Mouse (Mus musculus) adrenal gland, postnatal 0 days (tissue): Measurements from ENCODE around the gene Itpr3. TPM values are rescaled to one million over a fixed set of nuclear protein-coding genes. Genes with fewer than 3 reads are reported as not detected.

Experiments
- microRNA-seq: library from miRNA; unstranded; fragments of <30 nt; microRNA quantifications from one replicate; pipeline ENCODE4, GENCODE M21; 2016; ENCODE audit warnings: borderline replicate concordance; ENCODE audit not compliant: insufficient number of aligned reads
- polyA plus RNA-seq: library from polyadenylated mRNA; unstranded; fragments of >200 nt; fragmentation: Nextera tagmentation; extraction: Ambion mirVana; gene quantifications from 2 replicates; pipeline ENCODE4 v1.2.1, GENCODE M21; 2015

The Itpr3 gene
- polyA plus RNA-seq, result 2.3 and 2.6 TPM in 2 replicates

GRCm38 (mm10) chr17:27056812-27057516 lies at the start of gene Itpr3:
Gene Itpr3, plus strand, starts transcription at chr17:27057304.

GRCm38 (mm10) chr17:27028909-27029308 lies 28.2 kb upstream of the Itpr3 start, which contains the start of gene Bak1:
Gene Bak1, minus strand, starts transcription at chr17:27029009.

GRCm38 (mm10) chr17:27133551-27134141 lies 76.5 kb downstream of the Itpr3 start, which contains the start of gene Uqcc2:
Gene Uqcc2, minus strand, starts transcription at chr17:27133916.

GRCm38 (mm10) chr17:27167545-27167944 lies 110.4 kb downstream of the Itpr3 start, which contains the start of gene Ip6k3:
Gene Ip6k3, minus strand, starts transcription at chr17:27167795.

Small RNAs within 50 kb of the gene (microRNA-seq; reads per million reads assigned to microRNA genes)
- not detected for gene Mir7677

Other genes with a start within 250 kb of the Itpr3 start
- gene Nkx2-5, start 212.3 kb upstream of the Itpr3 start, polyA plus RNA-seq, result not detected in 2 replicates
- 1.5 and 2.2 TPM in 2 replicates for gene Kifc5b, start 140.2 kb upstream of the Itpr3 start, polyA plus RNA-seq
- 15.3 and 21.3 TPM in 2 replicates for gene Phf1, start 124.3 kb upstream of the Itpr3 start, polyA plus RNA-seq
- 159 and 209 TPM in 2 replicates for gene Cuta, start 117.7 kb upstream of the Itpr3 start, polyA plus RNA-seq
- 0.65 and 0.99 TPM in 2 replicates for gene Syngap1, start 116.1 kb upstream of the Itpr3 start, polyA plus RNA-seq
- 6.2 and 8.2 TPM in 2 replicates for gene Zbtb9, start 84.1 kb upstream of the Itpr3 start, polyA plus RNA-seq
- gene Bak1, start 28.3 kb upstream of the Itpr3 start, polyA plus RNA-seq, result 4.3 and 5.3 TPM in 2 replicates
- 325 and 460 TPM in 2 replicates for gene Uqcc2, start 76.6 kb downstream of the Itpr3 start, polyA plus RNA-seq
- 0.36 and 0.72 TPM in 2 replicates for gene Ip6k3, start 110.5 kb downstream of the Itpr3 start, polyA plus RNA-seq
- 16.9 and 20.3 TPM in 2 replicates for gene Lemd2, start 147.2 kb downstream of the Itpr3 start, polyA plus RNA-seq